Mouse (Mus musculus): ENCODE data around the gene Hbq1a.

- TF ChIP-seq CTCF (IDR thresholded peaks at IDR 0.05; ENCODE audit: control insufficient read depth, insufficient read depth, insufficient read length) (no peak), MAX (IDR thresholded peaks at IDR 0.05) (no peak), FOSL1 (IDR thresholded peaks at IDR 0.05; ENCODE audit: insufficient read depth, low read length, poor library complexity, severe bottlenecking) (peak; percentile 22), USF1 (IDR thresholded peaks at IDR 0.05; ENCODE audit: low read depth) (no peak), MYOD1 (IDR thresholded peaks at IDR 0.05; ENCODE audit: control insufficient read depth, insufficient read length, low read depth) (no peak)
Observed at GRCm38 (mm10) chr11:32262674-32263415, 37.0 kb upstream of the Hbq1a start.
